ENCODE assay signal across 33 mouse cellular contexts in genomic region chr5:54109096-54109495, GRCm38 (mm10).
"Had no signal": no experiment of that assay in that cellular context is flagged by ENCODE, and none has a peak within 500 bp of the region (broad histone marks: within the 10 kb centered on the region; RNA-seq: fewer than 3 reads in every experiment).

No protein-coding gene starts in this region.

- DNase-seq: left cerebral cortex, postnatal 4 days; liver; liver, embryonic 13.5 days; liver, postnatal 0 days; lung, adult 18-20 months; lung, adult 2 months; lung, embryonic 14.5 days; lung, postnatal 10 days; lung, postnatal 14 days; lung, postnatal 36 days; lung, postnatal 4 days; midbrain, embryonic 14.5 days had no signal

- H3K4me1 ChIP-seq: limb, embryonic 10.5 days; limb, embryonic 12.5 days; limb, embryonic 13.5 days; limb, embryonic 15.5 days; liver, embryonic 13.5 days; liver, embryonic 15.5 days; lung, embryonic 15.5 days; midbrain, embryonic 10.5 days; midbrain, embryonic 12.5 days; midbrain, embryonic 13.5 days; neural tube, embryonic 12.5 days; neural tube, embryonic 13.5 days had no signal

- H3K4me2 ChIP-seq: limb, embryonic 12.5 days; limb, embryonic 13.5 days; limb, embryonic 15.5 days; liver, embryonic 11.5 days; liver, embryonic 12.5 days; liver, embryonic 13.5 days; liver, embryonic 15.5 days; lung, embryonic 14.5 days; lung, embryonic 15.5 days; midbrain, embryonic 11.5 days; midbrain, embryonic 12.5 days; midbrain, embryonic 13.5 days; neural tube, embryonic 12.5 days; neural tube, embryonic 13.5 days had no signal

- H3K4me3 ChIP-seq: left cerebral cortex, adult 2 months; limb, embryonic 10.5 days; limb, embryonic 12.5 days; limb, embryonic 13.5 days; limb, embryonic 15.5 days; liver, embryonic 12.5 days; liver, embryonic 13.5 days; liver, embryonic 15.5 days; lung, embryonic 15.5 days; megakaryocyte, embryonic 14.5 days; midbrain, embryonic 10.5 days; midbrain, embryonic 12.5 days; midbrain, embryonic 13.5 days; myocyte; neural tube, embryonic 12.5 days; neural tube, embryonic 13.5 days had no signal

- H3K27ac ChIP-seq: left cerebral cortex, adult 2 months; limb, embryonic 10.5 days; limb, embryonic 12.5 days; limb, embryonic 13.5 days; limb, embryonic 15.5 days; liver, embryonic 12.5 days; liver, embryonic 13.5 days; liver, embryonic 14.5 days; liver, embryonic 15.5 days; lung, embryonic 15.5 days; macrophage; midbrain, embryonic 10.5 days; midbrain, embryonic 12.5 days; midbrain, embryonic 13.5 days; neural tube, embryonic 12.5 days; neural tube, embryonic 13.5 days had no signal

- ATAC-seq: liver, embryonic 12.5 days; lung, postnatal 0 days; midbrain, embryonic 13.5 days; midbrain, embryonic 16.5 days had no signal

- H3K9ac ChIP-seq: limb, embryonic 12.5 days; limb, embryonic 13.5 days; limb, embryonic 15.5 days; liver, embryonic 12.5 days; liver, embryonic 13.5 days; liver, embryonic 14.5 days; liver, embryonic 15.5 days; liver, postnatal 0 days; lung, embryonic 14.5 days; lung, embryonic 15.5 days; midbrain, embryonic 12.5 days; midbrain, embryonic 13.5 days; neural tube, embryonic 12.5 days; neural tube, embryonic 13.5 days had no signal

- H3K9me3 ChIP-seq: limb, embryonic 10.5 days; limb, embryonic 12.5 days; limb, embryonic 13.5 days; limb, embryonic 15.5 days; liver, embryonic 12.5 days; liver, embryonic 13.5 days; liver, embryonic 15.5 days; lung, embryonic 15.5 days; megakaryocyte, embryonic 14.5 days; midbrain, embryonic 10.5 days; midbrain, embryonic 12.5 days; midbrain, embryonic 13.5 days; neural tube, embryonic 12.5 days; neural tube, embryonic 13.5 days had no signal

- H3K27me3 ChIP-seq: limb, embryonic 12.5 days; limb, embryonic 13.5 days; limb, embryonic 15.5 days; liver, embryonic 12.5 days; liver, embryonic 13.5 days; liver, embryonic 15.5 days; lung, embryonic 15.5 days; megakaryocyte, embryonic 14.5 days; midbrain, embryonic 12.5 days; midbrain, embryonic 13.5 days; neural tube, embryonic 12.5 days; neural tube, embryonic 13.5 days had no signal

- H3K36me3 ChIP-seq: liver, embryonic 13.5 days; lung, embryonic 15.5 days; midbrain, embryonic 12.5 days; neural tube, embryonic 12.5 days had no signal
